Mouse (Mus musculus) intestine, embryonic 16.5 days (tissue): Measurements from ENCODE around the gene Susd4. TPM values are rescaled to one million over a fixed set of nuclear protein-coding genes. Genes with fewer than 3 reads are reported as not detected.

ENCODE experiments used
- ATAC-seq: fragments of 200-750 bp; cut with Nextera tagmentation; 2 replicates; pipeline ENCODE4 v1.8.0; 2017; ENCODE audit warnings: moderate TSS enrichment, moderate library complexity
- H3K27ac ChIP-seq: fragments of 300-500 bp; sonication (generic); 2 replicates; pipeline ENCODE4 v1.5.1; 2014; ENCODE audit warnings: mild to moderate bottlenecking, low read length
- H3K27me3 ChIP-seq: fragments of 300-500 bp; sonication (generic); replicated peaks from 2 replicates; pipeline ENCODE4 v1.6.1; 2014; ENCODE audit warnings: low read length, control low read depth, mixed read lengths; ENCODE audit not compliant: control insufficient read depth, insufficient read depth
- H3K36me3 ChIP-seq: fragments of 300-500 bp; sonication (generic); 2 replicates; pipeline ENCODE4 v1.6.1; 2014; ENCODE audit warnings: low read length, control low read depth; ENCODE audit not compliant: control insufficient read depth, insufficient read depth
- H3K4me1 ChIP-seq: fragments of 300-500 bp; sonication (generic); 2 replicates; pipeline ENCODE4 v1.6.1; 2014; ENCODE audit warnings: low read length, control low read depth, mixed read lengths; ENCODE audit not compliant: control insufficient read depth, insufficient read depth
- H3K4me2 ChIP-seq: fragments of 300-500 bp; sonication (generic); 2 replicates; pipeline ENCODE4 v1.6.1; 2014; ENCODE audit warnings: low read depth, low read length, control low read depth
- H3K4me3 ChIP-seq: fragments of 300-500 bp; sonication (generic); 2 replicates; pipeline ENCODE4 v1.5.1; 2014; ENCODE audit warnings: mild to moderate bottlenecking, low read length
- H3K9ac ChIP-seq: fragments of 300-500 bp; sonication (generic); 2 replicates; pipeline ENCODE4 v1.6.1; 2014; ENCODE audit warnings: low read depth, low read length
- H3K9me3 ChIP-seq: fragments of 300-500 bp; sonication (generic); 2 replicates; pipeline ENCODE4 v1.6.1; 2016; ENCODE audit warnings: low read length, control low read depth; ENCODE audit not compliant: control insufficient read depth
- WGBS: fragments of 180-500 bp; shearing (Covaris S2); extraction: QIAGEN DNeasy Blood & Tissue Kit; methylation state at CpG from one replicate; pipeline ENCODE4 v1.1.7; 2014; 5-methylcytosine and 5-hydroxymethylcytosine counted together
- polyA plus RNA-seq: library from polyadenylated mRNA; unstranded; fragments of >200 nt; fragmentation: Nextera tagmentation; extraction: Ambion mirVana; gene quantifications from 2 replicates; pipeline ENCODE4 v1.2.1, GENCODE M21; 2015

Susd4 gene
- polyA plus RNA-seq, 1 experiment from 2014 or later: 12.3 TPM

GRCm38 (mm10) chr1:182863396-182863795 lies 99.7 kb downstream of the Susd4 start:
- no peaks in the 10 kb centered on the region for H3K9me3 ChIP-seq
- H3K4me3 ChIP-seq: no peak overlapping the region
- peak; percentile 40; the same call in 1 of the 2 replicates for ATAC-seq
- H3K27me3 ChIP-seq: no peaks in the 10 kb centered on the region
- no peak overlapping the region for H3K4me2 ChIP-seq
- H3K36me3 ChIP-seq: no peaks in the 10 kb centered on the region
- peaks cover 8% of the 10 kb centered on the region; the same call in 1 of the 2 replicates for H3K4me1 ChIP-seq
- WGBS: 72% methylated on average over 6 of the region's 6 CpGs
- H3K27ac ChIP-seq: no peak overlapping the region
- no peak overlapping the region for H3K9ac ChIP-seq

- no peaks in the 10 kb centered on the region for H3K27me3 ChIP-seq
- no peak for ATAC-seq
- peaks cover 9% of the 10 kb centered on the region; the same call in 1 of the 2 replicates for H3K36me3 ChIP-seq
- no peak overlapping the region for H3K27ac ChIP-seq
- no peak overlapping the region for H3K9ac ChIP-seq
- no peak overlapping the region for H3K4me2 ChIP-seq
- H3K4me3 ChIP-seq: no peak overlapping the region
- peaks cover 2% of the 10 kb centered on the region; the same call in 1 of the 2 replicates for H3K4me1 ChIP-seq
- H3K9me3 ChIP-seq: peaks cover 11% of the 10 kb centered on the region
- WGBS: 93% methylated on average over 3 of the region's 3 CpGs
These were observed 104.2 kb downstream of the Susd4 start for GRCm38 (mm10) chr1:182867886-182868285.

DNA sequence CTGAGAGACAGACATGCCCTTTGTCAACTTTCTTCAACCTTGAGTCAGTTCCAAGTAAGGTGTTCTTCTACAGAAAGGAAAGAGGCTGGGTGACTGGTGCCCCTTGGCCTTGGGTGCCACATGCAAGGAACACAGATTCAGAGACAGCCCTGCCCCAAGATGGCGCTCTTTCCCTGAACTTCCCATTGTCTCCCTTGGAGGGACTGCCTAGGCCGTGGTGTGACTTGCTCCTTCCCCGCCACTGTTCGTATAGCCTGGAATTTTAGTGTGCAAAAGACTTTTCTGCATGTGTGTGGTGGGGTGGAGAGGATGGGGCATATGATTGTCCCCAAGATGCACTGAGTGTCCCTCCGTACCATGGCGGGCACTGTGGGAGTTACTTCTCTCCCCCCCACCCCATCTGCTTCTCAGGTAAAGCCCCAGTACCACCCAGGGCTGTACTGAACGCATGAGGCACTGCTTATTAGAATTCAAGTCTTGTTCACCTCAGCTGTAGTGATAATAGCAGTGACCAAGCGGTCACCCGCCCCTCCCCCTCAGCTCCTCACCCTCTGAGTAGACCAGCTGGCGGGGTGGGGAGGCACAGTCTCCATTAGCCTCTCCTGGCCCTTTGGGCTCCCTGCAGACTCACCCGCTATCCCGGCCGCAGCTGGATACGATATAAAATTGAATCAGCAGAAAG lies 104.9 kb downstream of the Susd4 start:
- Histone ChIP-seq H3K4me1 (no peaks in the 10 kb centered on the region), H3K36me3 (peaks cover 9% of the 10 kb centered on the region; the same call in 1 of the 2 replicates), H3K4me3 (no peak overlapping the region), H3K9ac (no peak overlapping the region), H3K27me3 (no peaks in the 10 kb centered on the region), H3K4me2 (no peak overlapping the region), H3K27ac (no peak overlapping the region), H3K9me3 (peaks cover 12% of the 10 kb centered on the region)
- ATAC-seq: peak; percentile 53; the same call in 1 of the 2 replicates
- 75% methylated on average over 14 of the region's 14 CpGs for WGBS

GRCm38 (mm10) chr1:182869114-182869456 lies 105.4 kb downstream of the Susd4 start:
- no peak overlapping the region for H3K4me3 ChIP-seq
- no peak for ATAC-seq

DNA sequence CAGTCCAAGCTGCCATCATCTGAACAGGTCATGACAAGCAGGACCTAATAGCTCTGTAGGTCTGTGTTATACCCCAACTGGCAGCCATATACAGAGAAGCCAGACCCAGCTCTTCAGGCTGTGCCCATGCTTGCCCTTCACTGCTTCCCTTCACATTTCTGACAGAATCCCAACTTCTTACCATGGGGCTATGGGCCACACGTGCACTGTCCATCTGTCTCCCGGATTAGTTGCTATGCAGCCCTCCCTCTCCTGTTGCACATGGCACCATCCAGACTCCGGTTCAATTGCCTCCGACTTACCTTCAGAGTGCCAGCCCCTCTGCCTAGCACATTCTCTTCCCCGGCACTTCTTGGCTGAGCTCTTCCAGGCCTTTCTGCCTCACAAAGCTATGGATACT lies 114.5 kb downstream of the Susd4 start:
- no peak overlapping the region for H3K4me3 ChIP-seq
- H3K4me1 ChIP-seq: no peaks in the 10 kb centered on the region
- H3K9ac ChIP-seq: no peak overlapping the region
- H3K9me3 ChIP-seq: no peaks in the 10 kb centered on the region
- no peaks in the 10 kb centered on the region for H3K36me3 ChIP-seq
- no peaks in the 10 kb centered on the region for H3K27me3 ChIP-seq
- ATAC-seq: no peak
- WGBS: 93% methylated on average over 5 of the region's 5 CpGs
- H3K27ac ChIP-seq: no peak overlapping the region
- no peak overlapping the region for H3K4me2 ChIP-seq

More at GRCm38 (mm10) chr1:182869114-182869456, 105.4 kb downstream of the Susd4 start:
- peaks cover 9% of the 10 kb centered on the region; the same call in 1 of the 2 replicates for H3K36me3 ChIP-seq
- peaks cover 12% of the 10 kb centered on the region for H3K9me3 ChIP-seq
- no peak overlapping the region for H3K9ac ChIP-seq
- H3K27ac ChIP-seq: no peak overlapping the region
- WGBS: 55% methylated on average over 6 of the region's 6 CpGs
- H3K27me3 ChIP-seq: no peaks in the 10 kb centered on the region
- no peak overlapping the region for H3K4me2 ChIP-seq
- no peaks in the 10 kb centered on the region for H3K4me1 ChIP-seq

- Histone ChIP-seq H3K4me2 (no peak overlapping the region), H3K27ac (no peak overlapping the region), H3K9ac (no peak overlapping the region), H3K4me1 (no peaks in the 10 kb centered on the region), H3K9me3 (no peaks in the 10 kb centered on the region), H3K36me3 (no peaks in the 10 kb centered on the region), H3K4me3 (no peak overlapping the region), H3K27me3 (no peaks in the 10 kb centered on the region)
- WGBS: 78% methylated on average over 4 of the region's 4 CpGs
- ATAC-seq: no peak
These were observed 115.1 kb downstream of the Susd4 start for GRCm38 (mm10) chr1:182878719-182879118.

GRCm38 (mm10) chr1:182881246-182881645 lies 117.6 kb downstream of the Susd4 start:
- no peak overlapping the region for H3K27ac ChIP-seq
- WGBS: 69% methylated on average over 8 of the region's 8 CpGs

DNA sequence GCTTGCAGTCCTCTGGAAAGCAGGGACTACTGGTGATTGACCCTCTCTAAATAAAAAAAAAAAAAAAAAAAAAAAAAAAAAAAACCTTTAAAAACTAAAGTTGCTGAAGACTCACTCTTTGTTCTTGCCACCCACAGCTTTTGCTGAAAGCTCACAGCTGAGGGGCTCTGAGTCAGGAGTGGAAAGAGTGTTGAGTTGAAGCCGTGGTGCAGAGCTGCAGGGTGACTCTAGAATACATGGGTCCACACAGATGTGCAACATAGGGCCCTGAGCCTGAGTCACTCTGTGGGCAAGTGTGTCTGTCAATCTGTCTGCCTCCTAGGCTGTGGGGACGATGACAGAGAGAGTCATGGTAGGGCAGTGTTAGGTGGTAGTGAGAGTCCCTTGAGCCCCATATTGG lies 119.0 kb downstream of the Susd4 start:
- no peaks in the 10 kb centered on the region for H3K4me1 ChIP-seq
- no peak overlapping the region for H3K4me2 ChIP-seq
- H3K9me3 ChIP-seq: no peaks in the 10 kb centered on the region
- H3K4me3 ChIP-seq: no peak overlapping the region
- H3K27ac ChIP-seq: no peak overlapping the region
- H3K36me3 ChIP-seq: no peaks in the 10 kb centered on the region
- no peak overlapping the region for H3K9ac ChIP-seq
- no peaks in the 10 kb centered on the region for H3K27me3 ChIP-seq
- no peak for ATAC-seq
- 82% methylated on average over 2 of the region's 2 CpGs for WGBS

More at GRCm38 (mm10) chr1:182881246-182881645, 117.6 kb downstream of the Susd4 start:
- no peaks in the 10 kb centered on the region for H3K36me3 ChIP-seq
- H3K27me3 ChIP-seq: no peaks in the 10 kb centered on the region
- H3K4me2 ChIP-seq: no peak overlapping the region
- no peaks in the 10 kb centered on the region for H3K9me3 ChIP-seq
- no peaks in the 10 kb centered on the region for H3K4me1 ChIP-seq
- H3K4me3 ChIP-seq: no peak overlapping the region
- H3K9ac ChIP-seq: no peak overlapping the region
- no peak for ATAC-seq

DNA sequence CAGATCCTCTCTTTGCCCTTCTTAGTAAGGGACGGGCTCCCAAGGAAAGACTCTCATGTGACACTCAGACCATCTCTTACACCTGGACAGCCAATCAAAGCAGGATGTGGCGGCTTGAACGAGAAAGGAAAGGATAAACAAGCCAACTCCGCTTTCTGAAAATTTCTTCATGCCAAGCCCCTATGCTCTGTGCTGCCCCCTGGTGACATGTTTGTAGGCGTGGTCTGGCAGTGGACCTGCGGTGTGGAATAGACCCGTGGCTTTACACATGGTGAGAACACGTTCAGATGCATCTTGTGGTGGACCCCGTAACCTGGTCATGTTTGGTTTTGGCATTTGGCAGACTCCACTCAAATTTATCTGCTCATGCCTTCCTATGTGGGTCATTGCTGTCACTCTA lies 132.0 kb downstream of the Susd4 start:
- no peak for ATAC-seq
- Histone ChIP-seq H3K4me3 (no peak overlapping the region), H3K9ac (no peak overlapping the region), H3K4me2 (no peak overlapping the region), H3K36me3 (no peaks in the 10 kb centered on the region), H3K27me3 (no peaks in the 10 kb centered on the region), H3K9me3 (no peaks in the 10 kb centered on the region), H3K27ac (no peak overlapping the region), H3K4me1 (no peaks in the 10 kb centered on the region; the same call in 1 of the 2 replicates)
- 61% methylated on average over 9 of the region's 9 CpGs for WGBS

- H3K9ac ChIP-seq: no peak overlapping the region
- H3K4me1 ChIP-seq: no peaks in the 10 kb centered on the region; the same call in 1 of the 2 replicates
- ATAC-seq: no peak
- H3K27me3 ChIP-seq: no peaks in the 10 kb centered on the region
- H3K9me3 ChIP-seq: no peaks in the 10 kb centered on the region
- H3K27ac ChIP-seq: no peak overlapping the region
- H3K36me3 ChIP-seq: no peaks in the 10 kb centered on the region
- 63% methylated on average over 6 of the region's 6 CpGs for WGBS
- H3K4me2 ChIP-seq: no peak overlapping the region
- H3K4me3 ChIP-seq: no peak overlapping the region
These were observed 133.4 kb downstream of the Susd4 start for GRCm38 (mm10) chr1:182897071-182897470.
